Mouse (Mus musculus) cerebellum, adult 11 months (tissue): ENCODE measurements around the gene Polg.

Source experiments
- DNase-seq: peaks from one replicate; pipeline ENCODE4 v3.0.0; 2022

Polg gene

DNA sequence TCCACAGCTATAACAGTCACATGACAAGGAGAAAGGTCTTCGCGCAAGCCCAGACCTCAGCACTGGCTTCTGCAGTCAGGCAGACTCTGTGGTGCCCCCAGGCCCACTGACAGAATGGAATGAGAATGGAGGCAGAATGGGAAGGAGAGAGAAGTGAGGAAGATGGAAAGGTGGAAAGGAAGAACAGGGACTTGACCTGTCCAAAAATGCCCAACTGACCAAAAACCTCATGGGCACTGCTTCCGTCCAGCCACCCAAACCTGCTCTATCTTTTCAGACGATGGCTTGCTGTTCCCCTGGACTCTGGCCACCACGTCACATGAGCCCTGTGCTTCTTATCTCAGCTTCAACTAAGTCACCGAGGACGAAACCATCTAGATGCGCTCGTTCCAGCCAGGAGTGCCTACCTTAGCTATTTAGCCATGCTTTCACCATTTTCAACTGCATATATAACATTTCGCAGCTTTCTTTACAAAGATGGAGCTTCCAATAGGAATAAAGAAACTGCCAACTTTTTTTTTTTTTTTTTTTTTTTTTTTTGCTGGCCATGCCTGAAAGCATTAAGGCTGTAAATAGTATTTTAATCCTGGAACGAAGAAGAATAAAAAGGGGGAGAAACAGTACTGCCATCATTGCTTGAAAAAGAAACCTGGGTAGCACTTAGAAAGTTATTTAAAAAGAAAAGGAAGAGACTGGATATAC is 2.6 kb downstream of the Polg start:
- no peak for DNase-seq

DNA sequence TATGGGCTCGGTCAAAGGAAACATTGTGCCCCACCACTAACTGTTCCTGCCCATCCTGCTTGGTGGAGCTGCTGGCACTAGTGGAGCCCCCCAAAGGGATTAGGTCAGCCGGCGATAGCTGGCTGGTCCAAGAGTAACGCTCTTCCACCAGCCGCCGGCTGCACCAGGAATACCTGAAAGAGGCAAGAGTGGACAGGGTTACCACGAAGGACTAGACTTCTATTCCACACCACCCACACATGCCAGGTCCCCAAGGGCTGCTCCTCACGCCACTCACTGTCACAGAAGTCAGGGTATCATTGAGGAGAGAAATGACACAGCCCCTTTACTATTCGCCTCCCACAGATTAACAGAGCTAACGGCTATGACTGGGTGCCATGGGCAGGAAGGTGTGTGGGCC is 4.4 kb downstream of the Polg start:
- DNase-seq = no peak

DNA sequence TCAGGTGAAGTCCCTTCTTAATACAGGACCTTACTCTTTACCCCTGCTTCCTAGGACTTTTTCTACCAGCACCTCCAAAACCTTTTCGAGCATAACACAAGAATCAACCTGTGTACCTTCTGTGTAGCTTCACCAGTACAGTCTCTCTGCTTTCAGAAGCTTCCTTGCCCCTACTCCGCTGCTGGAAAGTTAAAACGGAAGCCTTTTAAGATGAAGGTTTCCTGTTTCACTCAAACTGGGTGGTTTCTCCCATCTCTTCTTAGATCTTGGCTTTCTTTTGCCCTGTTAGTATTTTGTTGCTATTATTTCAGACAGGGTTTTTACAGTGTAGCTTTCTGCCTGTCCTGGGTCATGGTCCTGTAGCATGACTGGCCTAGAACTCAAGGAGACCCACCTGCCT is 18.7 kb downstream of the Polg start:
- DNase-seq = no peak

DNA sequence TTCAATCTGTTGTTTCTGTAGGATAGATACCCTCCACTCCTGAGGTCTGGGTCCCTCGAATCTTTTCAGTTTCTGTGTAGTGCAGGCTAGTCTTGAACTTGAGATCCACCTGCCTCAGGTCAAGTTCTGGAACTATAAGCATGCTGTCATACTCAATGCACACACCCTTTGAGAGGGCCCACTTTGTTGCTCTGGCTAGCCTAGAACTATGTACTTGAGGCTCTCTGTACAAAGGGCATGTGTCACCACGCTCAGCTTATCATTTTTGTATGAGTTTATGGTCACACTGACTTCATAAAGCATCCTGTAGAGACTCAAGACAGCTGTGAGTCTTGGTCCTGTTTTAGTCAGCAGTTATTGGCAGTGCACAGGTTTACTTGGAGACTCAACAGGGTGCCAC is 19.1 kb downstream of the Polg start:
- no peak for DNase-seq

DNA sequence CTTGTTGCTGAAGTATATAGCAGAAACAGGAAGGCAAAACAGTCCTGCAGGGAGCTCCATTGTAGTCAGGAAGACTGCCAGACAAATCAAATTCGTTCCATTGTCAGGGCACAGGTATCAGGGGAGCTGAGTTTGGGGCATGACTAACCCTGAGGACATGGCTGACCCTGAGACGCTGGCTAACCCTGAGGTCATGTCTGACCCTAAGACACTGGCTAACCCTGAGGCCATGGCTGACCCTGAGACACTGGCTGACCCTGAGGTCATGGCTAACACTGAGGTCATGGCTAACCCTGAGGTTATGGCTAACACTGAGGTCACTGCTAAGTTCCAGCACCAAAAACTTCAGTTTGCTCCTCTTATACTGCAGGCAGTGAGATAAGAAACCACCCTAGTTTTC is 26.1 kb downstream of the Polg start:
- DNase-seq = no peak

DNA sequence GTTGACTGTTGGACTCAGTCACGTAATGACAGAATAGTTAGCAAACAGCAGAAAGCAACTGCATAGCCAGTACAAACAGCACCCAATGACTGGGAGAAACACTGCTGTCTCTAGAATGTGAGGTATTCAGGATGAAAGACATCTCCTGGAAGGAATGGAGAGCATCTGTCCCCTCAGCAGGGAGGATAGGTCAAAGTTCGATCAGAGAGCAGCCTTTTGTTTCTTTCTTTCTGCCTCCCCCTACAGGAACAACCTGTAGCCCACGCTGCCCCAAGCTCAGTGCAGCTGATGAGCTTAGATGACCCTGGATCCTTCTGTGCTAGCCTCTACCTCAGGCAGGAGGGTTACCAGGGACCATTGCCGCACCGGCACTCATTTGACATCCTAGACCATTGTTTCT is 37.9 kb downstream of the Polg start:
- no peak for DNase-seq

DNA sequence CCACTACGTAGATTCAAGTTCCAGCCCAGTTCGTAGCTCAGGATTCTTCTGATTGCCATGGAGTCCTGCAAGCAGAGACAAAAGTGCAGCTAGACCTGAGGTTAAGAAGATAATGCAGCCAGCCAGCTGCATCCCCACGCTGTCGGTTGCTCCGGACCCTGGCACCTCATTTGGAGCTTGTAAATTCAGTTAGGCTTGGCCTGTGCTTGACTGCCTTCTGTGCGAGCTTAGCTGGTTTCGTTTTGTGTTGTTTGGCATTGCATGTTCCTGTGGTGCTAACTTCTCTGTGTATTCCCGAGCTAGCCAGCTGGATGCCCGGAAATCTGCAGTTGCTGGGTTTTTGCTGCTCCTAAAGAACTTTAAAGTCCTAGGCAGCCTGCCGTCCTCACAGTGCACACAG is 40.4 kb downstream of the Polg start:
- DNase-seq = no peak

DNA sequence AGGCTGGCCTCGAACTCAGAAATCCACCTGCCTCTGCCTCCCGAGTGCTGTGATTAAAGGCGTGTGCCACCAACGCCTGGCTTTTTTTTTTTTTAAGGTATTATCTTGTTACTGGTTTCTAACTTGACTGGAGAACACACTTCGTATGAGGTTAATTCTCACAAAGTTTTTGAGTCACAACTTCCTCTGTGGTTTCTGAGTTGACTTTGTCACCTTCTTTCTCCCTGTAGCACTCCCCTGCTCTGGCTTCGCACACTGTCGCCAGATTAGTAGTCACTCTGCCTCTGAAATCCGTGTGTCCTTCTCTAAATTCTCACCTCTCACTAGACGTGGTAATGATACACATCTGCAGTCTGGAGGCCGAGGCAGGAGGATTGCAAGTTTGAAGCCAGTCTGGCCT is 43.3 kb downstream of the Polg start:
- no peak for DNase-seq

DNA sequence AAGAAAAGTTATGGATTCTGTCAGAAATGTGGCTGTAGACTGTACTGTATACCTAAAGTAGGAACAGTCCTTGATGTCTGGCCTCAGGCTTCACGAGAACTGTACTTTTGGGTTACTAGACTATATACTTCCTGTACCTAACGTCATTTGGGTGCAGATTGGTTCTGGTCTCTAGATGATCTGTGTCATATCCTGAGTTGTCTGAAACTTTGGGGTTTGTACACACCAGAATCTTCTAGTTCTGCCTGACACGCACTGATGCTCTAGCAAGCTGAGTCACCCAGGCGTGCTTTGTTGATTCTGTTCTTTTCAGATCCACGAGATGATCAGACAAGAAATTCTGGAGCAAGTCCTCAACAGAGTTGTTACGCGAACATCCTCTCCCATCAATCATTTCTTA is 46.2 kb downstream of the Polg start:
- no peak for DNase-seq

DNA sequence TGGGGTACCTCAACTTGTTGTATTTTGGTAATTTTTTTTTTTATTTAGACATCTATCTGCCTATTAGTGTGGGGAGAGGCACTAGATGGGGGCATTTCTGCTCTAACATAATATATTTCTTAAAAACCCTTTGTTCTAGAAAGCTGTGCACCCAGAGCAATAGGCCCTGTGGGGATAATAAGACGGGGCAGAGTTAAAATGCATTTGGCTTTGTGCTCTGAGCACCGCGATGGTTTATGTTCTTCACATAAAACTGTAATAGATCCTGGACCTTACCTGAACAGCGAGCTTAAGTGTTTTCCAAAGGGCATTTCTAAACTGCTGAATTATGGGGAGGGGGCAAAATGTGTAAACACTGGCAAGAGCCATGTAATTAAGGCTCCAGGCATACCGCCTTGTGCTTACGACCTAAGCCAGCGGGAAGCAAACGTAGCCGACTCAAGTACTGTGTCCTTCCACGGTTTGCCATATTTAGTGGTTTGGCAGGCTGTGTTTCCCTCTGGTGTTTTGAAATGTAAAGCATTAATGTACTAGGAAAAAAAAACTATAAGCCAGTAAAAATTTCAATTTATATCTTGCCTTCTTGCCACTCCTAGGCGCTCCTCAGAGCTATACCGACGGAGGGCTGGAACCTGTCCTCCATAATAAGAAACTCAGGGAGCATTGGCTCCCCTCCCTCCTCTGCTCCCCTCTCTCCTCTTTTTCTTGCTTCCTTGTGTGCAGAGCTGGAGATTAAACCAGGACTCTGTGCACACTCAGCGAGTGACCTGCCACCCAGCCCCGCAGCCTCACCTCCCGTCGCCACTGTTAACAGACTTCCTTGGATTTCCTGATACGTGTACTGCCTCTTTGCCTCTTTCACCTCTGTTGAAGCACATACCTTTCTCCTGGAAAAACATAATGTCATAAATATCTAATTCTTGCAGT is 51.5 kb downstream of the Polg start:
- no peak for DNase-seq

DNA sequence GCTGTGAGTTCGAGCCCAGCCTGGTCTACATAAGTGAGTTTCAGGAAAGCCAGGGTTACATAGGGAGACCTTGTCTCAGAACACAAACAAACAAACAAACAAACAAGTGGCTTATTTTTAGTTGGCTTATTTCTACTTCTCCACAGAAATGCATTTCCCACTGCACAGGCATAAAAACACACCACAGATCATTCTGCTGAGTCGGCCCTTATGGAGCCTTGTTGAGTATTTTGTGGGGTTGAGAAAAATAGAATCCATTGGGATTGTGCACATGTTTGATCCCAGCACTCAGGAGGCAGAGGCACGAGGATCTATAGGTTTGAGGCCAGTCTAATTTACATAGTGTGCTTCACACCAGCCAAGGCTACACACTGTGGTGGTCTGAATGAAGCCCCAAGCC is 65.9 kb downstream of the Polg start:
- DNase-seq = no peak

DNA sequence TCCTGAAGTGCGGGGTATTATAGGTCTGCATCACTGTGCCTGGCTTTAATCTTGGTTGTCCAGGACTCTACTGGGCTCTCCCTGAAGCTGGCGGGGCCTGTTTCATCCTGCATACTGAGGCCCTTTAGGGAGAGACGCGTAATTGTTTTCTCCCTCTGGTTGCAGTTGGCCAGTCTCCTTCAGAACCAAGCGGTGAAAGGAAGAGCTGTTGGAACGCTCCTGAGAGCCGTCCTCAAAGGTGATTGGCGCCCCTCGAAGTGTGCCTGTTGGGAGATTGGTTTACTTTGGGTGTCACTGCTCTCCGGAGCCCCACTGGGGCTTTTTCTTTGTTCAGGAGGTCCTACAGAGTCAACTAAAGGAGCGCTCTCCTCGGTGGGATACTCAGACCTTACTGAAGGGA is 67.2 kb downstream of the Polg start:
- DNase-seq = no peak

DNA sequence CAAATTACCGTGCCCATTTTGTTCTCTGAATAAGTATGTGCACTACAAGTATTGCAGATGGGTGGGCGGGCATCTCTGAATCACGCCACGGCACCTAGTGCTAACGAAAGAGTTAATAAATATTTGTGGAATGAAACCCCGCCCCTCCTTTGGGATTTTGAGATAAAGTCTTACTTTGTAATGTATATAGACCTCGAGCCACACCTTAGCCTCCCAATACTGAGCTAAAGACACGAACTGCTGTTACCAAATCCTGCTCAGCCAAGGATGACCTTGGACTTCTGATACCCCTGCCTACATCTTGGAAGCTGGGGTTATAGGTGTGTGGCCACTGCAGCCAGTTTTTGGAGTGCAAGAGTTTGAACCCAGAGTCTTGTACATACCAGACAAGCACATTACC is 67.7 kb downstream of the Polg start:
- DNase-seq = no peak

DNA sequence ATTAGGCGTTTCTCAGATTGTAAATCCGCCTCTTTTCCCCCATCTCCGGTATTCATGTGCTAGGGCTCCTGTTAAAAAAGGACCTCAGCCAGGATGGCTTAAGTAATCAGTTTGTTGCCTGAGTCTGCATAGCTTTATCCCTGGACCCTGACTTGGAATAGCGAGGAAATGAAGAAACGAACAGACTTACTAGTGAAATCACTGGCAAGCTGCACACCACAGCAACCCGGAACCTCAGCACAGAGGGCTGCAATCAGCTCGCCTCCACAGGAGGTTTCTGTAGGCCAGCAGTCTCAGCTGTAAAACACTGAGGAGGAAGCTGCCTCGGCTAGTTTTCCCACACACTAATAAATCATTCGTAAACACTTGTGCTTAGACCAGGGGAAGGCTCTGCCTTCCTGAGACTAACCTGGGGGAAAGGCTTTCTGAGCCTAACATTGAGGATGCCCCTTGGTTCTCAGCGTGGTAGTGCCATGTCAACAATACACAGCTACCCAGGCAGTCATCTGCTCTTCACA is 68.7 kb downstream of the Polg start:
- no peak for DNase-seq
